In the genomic region with DNA sequence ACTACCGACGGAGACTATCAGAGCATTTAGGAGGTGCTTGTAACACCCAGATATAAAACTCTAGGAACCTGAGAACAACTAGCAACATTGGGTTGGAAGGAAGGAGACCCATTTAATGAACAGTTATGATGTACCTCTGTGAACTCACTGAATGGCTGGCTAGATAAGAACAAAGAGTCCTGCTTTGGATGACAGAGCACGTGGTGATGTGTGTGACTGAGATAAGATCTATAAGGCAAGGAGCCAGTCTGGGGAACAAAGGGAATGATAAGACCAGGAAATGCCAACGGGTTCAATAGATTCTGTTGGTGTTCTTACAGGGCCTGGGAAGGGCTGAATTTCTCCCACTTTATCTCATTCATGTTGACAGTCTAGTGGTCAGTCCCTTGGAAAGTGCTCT, we compare ENCODE assay signal across 20 mouse cellular contexts.
"Had no signal": no experiment of that assay in that cellular context is flagged by ENCODE, and none has a peak within 500 bp of the region (broad histone marks: within the 10 kb centered on the region; RNA-seq: fewer than 3 reads in every experiment).

No protein-coding gene starts in this region.

- H3K4me3 ChIP-seq: limb, embryonic 15.5 days; midbrain, embryonic 10.5 days; midbrain, embryonic 12.5 days; myocyte; neural tube, embryonic 13.5 days; neural tube, embryonic 15.5 days had no signal

- H3K4me2 ChIP-seq: limb, embryonic 15.5 days; lung, embryonic 14.5 days; midbrain, embryonic 12.5 days; neural tube, embryonic 13.5 days; neural tube, embryonic 15.5 days had no signal

- ATAC-seq: midbrain, embryonic 16.5 days had no signal

- H3K27ac ChIP-seq: limb, embryonic 15.5 days; midbrain, embryonic 10.5 days; midbrain, embryonic 12.5 days; neural tube, embryonic 13.5 days; neural tube, embryonic 15.5 days had no signal

- DNase-seq: lung, adult 18-20 months; lung, embryonic 14.5 days; lung, postnatal 14 days; lung, postnatal 4 days; midbrain, embryonic 14.5 days; retina, postnatal 1 day; right cerebral cortex, adult 18-20 months; right cerebral cortex, postnatal 25 days; right cerebral cortex, postnatal 4 days; spleen, adult 18-20 months; thymus, adult 18-20 months; thymus, postnatal 14 days; thymus, postnatal 4 days had no signal

- H3K4me1 ChIP-seq: midbrain, embryonic 12.5 days; neural tube, embryonic 13.5 days; neural tube, embryonic 15.5 days had no signal

- H3K27me3 ChIP-seq: limb, embryonic 15.5 days; neural tube, embryonic 13.5 days; neural tube, embryonic 15.5 days had no signal

- H3K9ac ChIP-seq: limb, embryonic 15.5 days; lung, embryonic 14.5 days; midbrain, embryonic 12.5 days; neural tube, embryonic 13.5 days; neural tube, embryonic 15.5 days had no signal

- H3K36me3 ChIP-seq: limb, embryonic 15.5 days; midbrain, embryonic 10.5 days; midbrain, embryonic 12.5 days; neural tube, embryonic 13.5 days; neural tube, embryonic 15.5 days had no signal

- H3K9me3 ChIP-seq: limb, embryonic 15.5 days; midbrain, embryonic 10.5 days; midbrain, embryonic 12.5 days; neural tube, embryonic 13.5 days; neural tube, embryonic 15.5 days had no signal
